9 mouse cellular contexts compared by ENCODE assay signal in genomic region chr6:86488149-86488485, GRCm38 (mm10). TPM values are rescaled to one million over a fixed set of nuclear protein-coding genes. Genes with fewer than 3 reads are reported as not detected.
DNase-seq lines count a peak whose midpoint lies in the region; ATAC-seq and TF ChIP-seq lines count a peak whose summit lies in the region.
"Had no signal": no experiment of that assay in that cellular context is flagged by ENCODE, and none has a peak within 500 bp of the region (broad histone marks: within the 10 kb centered on the region; RNA-seq: fewer than 3 reads in every experiment).

No protein-coding gene starts in this region.

- peak overlapping the region; percentile 58 for H3K9ac ChIP-seq in forebrain, embryonic 12.5 days
- peak overlapping the region; percentile 60; the same call in 1 of the 2 replicates for H3K9ac ChIP-seq in liver, embryonic 16.5 days (ENCODE audit: low read depth, low read length)

- ATAC-seq in frontal cortex, adult (ENCODE audit: low TSS enrichment) = peak; percentile 83; the same call in 1 of the 2 replicates
- ATAC-seq in G1E (ENCODE audit: extremely low read depth, insufficient number of reproducible peaks, low FRiP score, poor library complexity, severe bottlenecking) = no peak
- ATAC-seq in forebrain, embryonic 12.5 days (ENCODE audit: low FRiP score) = 0 out of 2 replicates have a peak, but pooled peaks have one; percentile 11
- ATAC-seq in liver, embryonic 16.5 days (ENCODE audit: low read depth) = no peak

- peak overlapping the region; percentile 99 for H3K27ac ChIP-seq in forebrain, embryonic 12.5 days
- peak overlapping the region; percentile 93 for H3K27ac ChIP-seq in liver, embryonic 16.5 days (ENCODE audit: low read length)

- WGBS in forebrain, embryonic 12.5 days = 36% methylated on average over 3 of the region's 3 CpGs
- WGBS in liver, embryonic 16.5 days (ENCODE audit: insufficient replicate concordance) = 30% methylated on average over 3 of the region's 3 CpGs

- no peak for DNase-seq in frontal cortex, postnatal 25 days (ENCODE audit: low spot score in 2 of 2)
- no peak for DNase-seq in G1E (ENCODE audit: low spot score)
- DNase-seq in heart, postnatal 4 days = peak; percentile 52
- no peak for DNase-seq in urinary bladder, postnatal 36 days (ENCODE audit: low spot score in 2 of 2)
- DNase-seq in ovary, postnatal 36 days (ENCODE audit: low spot score) = no peak

- peak overlapping the region; percentile 42; the same call in 1 of the 2 replicates for H3K4me2 ChIP-seq in forebrain, embryonic 12.5 days
- peak overlapping the region; percentile 50; the same call in 1 of the 2 replicates for H3K4me2 ChIP-seq in liver, embryonic 16.5 days (ENCODE audit: low read depth, low read length)

- peak overlapping the region; percentile 64; the same call in 1 of the 2 replicates for H3K4me3 ChIP-seq in G1E (ENCODE audit: low read depth, low read length)
- no peak overlapping the region; the same call in 1 of the 2 replicates for H3K4me3 ChIP-seq in forebrain, embryonic 12.5 days (replicated peaks)
- H3K4me3 ChIP-seq in liver, embryonic 16.5 days (ENCODE audit: low read depth, low read length) = no peak overlapping the region

- TF ChIP-seq CTCF in G1E (IDR thresholded peaks at IDR 0.05; ENCODE audit: low read depth, low read length) = no peak

- H3K27me3 ChIP-seq in G1E (ENCODE audit: insufficient read depth, low read length) = no peaks in the 10 kb centered on the region
- no peaks in the 10 kb centered on the region for H3K27me3 ChIP-seq in forebrain, embryonic 12.5 days
- H3K27me3 ChIP-seq in liver, embryonic 16.5 days (ENCODE audit: control insufficient read depth, insufficient read depth, low read depth, low read length) = no peaks in the 10 kb centered on the region
- H3K27me3 ChIP-seq: CH12.LX had no signal

- no peaks in the 10 kb centered on the region for H3K36me3 ChIP-seq in G1E (replicated peaks)
- H3K36me3 ChIP-seq in forebrain, embryonic 12.5 days (replicated peaks) = no peaks in the 10 kb centered on the region
- H3K36me3 ChIP-seq in liver, embryonic 16.5 days (ENCODE audit: control insufficient read depth, insufficient read depth) = no peaks in the 10 kb centered on the region

- peaks cover 4% of the 10 kb centered on the region; the same call in 1 of the 2 replicates for H3K9me3 ChIP-seq in G1E (replicated peaks)
- no peaks in the 10 kb centered on the region for H3K9me3 ChIP-seq in forebrain, embryonic 12.5 days
- no peaks in the 10 kb centered on the region for H3K9me3 ChIP-seq in liver, embryonic 16.5 days (replicated peaks; ENCODE audit: control insufficient read depth, low read length)

- peaks cover 37% of the 10 kb centered on the region for H3K4me1 ChIP-seq in G1E (ENCODE audit: insufficient read depth, low read depth, low read length)
- peaks cover 20% of the 10 kb centered on the region for H3K4me1 ChIP-seq in forebrain, embryonic 12.5 days
- peaks cover 12% of the 10 kb centered on the region for H3K4me1 ChIP-seq in liver, embryonic 16.5 days (ENCODE audit: control insufficient read depth, low read depth, low read length)

RNA-seq across cellular contexts. Expression of gene Pcbp1, which starts 38.0 kb away (rescaled TPM):
- total RNA-seq in G1E (2014; fragmentation: Nextera tagmentation) = 190 and 191 TPM in 2 replicates
- 94.9 and 101 TPM in 2 replicates for total RNA-seq in G1E (2017)
- 1,039 and 1,367 TPM in 2 replicates for polyA plus RNA-seq in G1E (2012)
- 497 and 562 TPM in 2 replicates for polyA plus RNA-seq in forebrain, embryonic 12.5 days (2016; fragmentation: Nextera tagmentation; extraction: Ambion mirVana)
- total RNA-seq in heart, postnatal 4 days (2021) = 100 to 1,000 TPM; 227 to 230 TPM
- 82.3 and 84.0 TPM in 2 replicates for polyA plus RNA-seq in liver, embryonic 16.5 days (2015; fragmentation: Nextera tagmentation; extraction: Ambion mirVana)

RNA-seq across cellular contexts. Expression of gene C87436, which starts 49.9 kb away (rescaled TPM):
- 33.0 and 37.6 TPM in 2 replicates for total RNA-seq in G1E (2014; fragmentation: Nextera tagmentation)
- 22.3 and 23.2 TPM in 2 replicates for total RNA-seq in G1E (2017)
- 4.4 and 7.0 TPM in 2 replicates for polyA plus RNA-seq in G1E (2012)
- polyA plus RNA-seq in forebrain, embryonic 12.5 days (2016; fragmentation: Nextera tagmentation; extraction: Ambion mirVana) = 30.4 and 30.6 TPM in 2 replicates
- total RNA-seq in heart, postnatal 4 days (2021) = 10 to 100 TPM; 10.4 to 11.2 TPM
- polyA plus RNA-seq in liver, embryonic 16.5 days (2015; fragmentation: Nextera tagmentation; extraction: Ambion mirVana) = 10.6 and 10.8 TPM in 2 replicates

Comparison
In these comparisons a context has a peak if more than half of its experiments do, and no peak if none do; other contexts are left out.
1. ATAC-seq: peak in frontal cortex, adult (single experiment) and forebrain, embryonic 12.5 days (single experiment); none in G1E (single experiment) and liver, embryonic 16.5 days (single experiment).